Mouse (Mus musculus) stomach, embryonic 16.5 days (tissue): ENCODE measurements around the gene Cd177. TPM values are rescaled to one million over a fixed set of nuclear protein-coding genes. Genes with fewer than 3 reads are reported as not detected.
A peak's percentile ranks its signal among the peaks of the same experiment; 100 is the strongest.
"Not testable (repeated sequence)": the region's sequence is repeated elsewhere in the genome, so short reads cannot be mapped to it uniquely, and the experiment has no call there.

ENCODE experiments used
- ATAC-seq: fragments of 200-750 bp; cut with Nextera tagmentation; 2 replicates; pipeline ENCODE4 v1.8.0; 2017; ENCODE audit warnings: moderate number of reproducible peaks, moderate TSS enrichment; ENCODE audit not compliant: insufficient read depth, low FRiP score
- H3K27ac ChIP-seq: fragments of 300-500 bp; sonication (generic); 2 replicates; pipeline ENCODE4 v1.5.1; 2014; ENCODE audit warnings: low read length
- H3K27me3 ChIP-seq: fragments of 300-500 bp; sonication (generic); 2 replicates; pipeline ENCODE4 v1.6.1; 2014; ENCODE audit warnings: low read length, control low read depth, mixed read lengths; ENCODE audit not compliant: control insufficient read depth, insufficient read depth
- H3K36me3 ChIP-seq: fragments of 300-500 bp; sonication (generic); 2 replicates; pipeline ENCODE4 v1.6.1; 2014; ENCODE audit warnings: low read length; ENCODE audit not compliant: control insufficient read depth, insufficient read depth
- H3K4me1 ChIP-seq: fragments of 300-500 bp; sonication (generic); 2 replicates; pipeline ENCODE4 v1.6.1; 2014; ENCODE audit warnings: low read length, control low read depth, mixed read lengths; ENCODE audit not compliant: control insufficient read depth, insufficient read depth
- H3K4me2 ChIP-seq: fragments of 300-500 bp; sonication (generic); 2 replicates; pipeline ENCODE4 v1.6.1; 2014; ENCODE audit warnings: low read depth, low read length, mixed read lengths
- H3K4me3 ChIP-seq: fragments of 300-500 bp; sonication (generic); replicated peaks from 2 replicates; pipeline ENCODE4 v1.5.1; 2014; ENCODE audit warnings: mild to moderate bottlenecking, low read length
- H3K9ac ChIP-seq: fragments of 300-500 bp; sonication (generic); 2 replicates; pipeline ENCODE4 v1.6.1; 2014; ENCODE audit warnings: low read length
- H3K9me3 ChIP-seq: fragments of 300-500 bp; sonication (generic); replicated peaks from 2 replicates; pipeline ENCODE4 v1.6.1; 2016; ENCODE audit warnings: low read length, control low read depth; ENCODE audit not compliant: control insufficient read depth
- WGBS: fragments of 180-500 bp; shearing (Covaris S2); extraction: QIAGEN DNeasy Blood & Tissue Kit; methylation state at CpG from one replicate; pipeline ENCODE4 v1.1.7; 2014; 5-methylcytosine and 5-hydroxymethylcytosine counted together
- polyA plus RNA-seq: library from polyadenylated mRNA; unstranded; fragments of >200 nt; fragmentation: Nextera tagmentation; extraction: Ambion mirVana; gene quantifications from 2 replicates; pipeline ENCODE4 v1.2.1, GENCODE M21; 2015

Cd177 gene
- polyA plus RNA-seq, 1 experiment from 2014 or later = 5.2 TPM

- Histone ChIP-seq H3K4me3 (no peak overlapping the region), H3K36me3 (no peaks in the 10 kb centered on the region), H3K9ac (no peak overlapping the region), H3K27me3 (no peaks in the 10 kb centered on the region), H3K4me1 (no peaks in the 10 kb centered on the region), H3K4me2 (no peak overlapping the region), H3K9me3 (no peaks in the 10 kb centered on the region), H3K27ac (no peak overlapping the region)
- WGBS = 71% methylated on average over 8 of the region's 8 CpGs
- no peak for ATAC-seq
Measured at GRCm38 (mm10) chr7:24762574-24762973, 2.5 kb upstream of the Cd177 start.

DNA sequence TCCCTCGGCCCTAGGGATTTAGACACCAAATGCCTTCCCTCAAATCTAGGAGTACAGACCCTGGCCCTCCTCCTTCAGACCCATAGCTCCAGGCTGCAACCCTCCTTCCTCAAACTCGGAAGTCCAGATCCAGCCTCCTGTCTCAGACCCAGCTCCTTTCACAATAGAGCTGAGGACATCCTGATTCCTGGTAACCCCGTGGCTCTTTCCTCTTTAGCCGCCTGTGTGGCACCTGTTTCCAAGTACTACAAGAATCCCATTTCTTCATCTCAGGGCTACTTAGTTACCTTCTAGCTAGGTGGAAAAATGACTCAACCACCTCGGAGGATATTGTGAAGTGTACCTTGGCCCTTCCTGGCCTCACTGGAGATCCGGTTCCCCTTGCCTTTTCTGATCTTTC is 1.1 kb upstream of the Cd177 start:
- ATAC-seq = 0 out of 2 replicates have a peak, but pooled peaks have one; percentile 29
- WGBS = 56% methylated on average over 6 of the region's 6 CpGs
- no peaks in the 10 kb centered on the region for H3K36me3 ChIP-seq
- H3K4me2 ChIP-seq = no peak overlapping the region
- H3K4me1 ChIP-seq = no peaks in the 10 kb centered on the region
- H3K27me3 ChIP-seq = no peaks in the 10 kb centered on the region
- no peak overlapping the region for H3K27ac ChIP-seq
- no peak overlapping the region for H3K9ac ChIP-seq
- no peak overlapping the region for H3K4me3 ChIP-seq
- no peaks in the 10 kb centered on the region for H3K9me3 ChIP-seq

DNA sequence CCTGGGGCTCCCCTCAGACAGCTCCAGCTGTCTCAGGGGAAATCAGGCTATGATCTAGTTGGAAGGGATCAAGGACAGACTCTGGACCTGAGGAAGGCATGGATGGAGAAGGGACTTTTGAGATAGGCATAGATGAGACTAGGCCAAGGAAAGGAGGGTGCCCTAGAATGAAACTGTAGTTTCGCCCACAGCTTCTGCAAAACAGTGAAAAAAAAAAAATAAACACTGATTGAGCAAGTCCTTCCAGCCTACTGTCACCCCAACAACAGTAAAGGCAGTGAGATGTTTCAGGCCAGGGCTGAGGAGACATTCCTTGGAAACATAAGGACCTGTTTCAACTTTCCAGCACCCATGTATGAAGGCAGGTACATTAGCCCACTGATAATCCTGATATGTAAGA is 1.6 kb downstream of the Cd177 start:
- Histone ChIP-seq H3K9me3 (no peaks in the 10 kb centered on the region), H3K4me3 (no peak overlapping the region), H3K36me3 (no peaks in the 10 kb centered on the region), H3K27ac (no peak overlapping the region), H3K4me1 (no peaks in the 10 kb centered on the region), H3K9ac (no peak overlapping the region), H3K4me2 (no peak overlapping the region), H3K27me3 (no peaks in the 10 kb centered on the region)
- WGBS = 77% methylated on average over 1 of the region's 1 CpGs
- ATAC-seq = no peak

GRCm38 (mm10) chr7:24753476-24753875 is 6.6 kb downstream of the Cd177 start:
- Histone ChIP-seq H3K4me3 (no peak overlapping the region), H3K27me3 (no peaks in the 10 kb centered on the region), H3K4me2 (no peak overlapping the region), H3K27ac (no peak overlapping the region), H3K36me3 (no peaks in the 10 kb centered on the region), H3K9me3 (no peaks in the 10 kb centered on the region), H3K9ac (no peak overlapping the region), H3K4me1 (no peaks in the 10 kb centered on the region)
- 54% methylated on average over 5 of the region's 5 CpGs for WGBS
- ATAC-seq = no peak

- Histone ChIP-seq H3K9ac (no peak overlapping the region), H3K9me3 (no peaks in the 10 kb centered on the region), H3K27me3 (no peaks in the 10 kb centered on the region), H3K27ac (no peak overlapping the region), H3K4me1 (no peaks in the 10 kb centered on the region), H3K4me3 (no peak overlapping the region), H3K4me2 (no peak overlapping the region), H3K36me3 (no peaks in the 10 kb centered on the region)
- no peak for ATAC-seq
- 88% methylated on average over 2 of the region's 2 CpGs for WGBS
Measured at GRCm38 (mm10) chr7:24751610-24752009, 8.5 kb downstream of the Cd177 start.

- 40% methylated on average over 4 of the region's 4 CpGs for WGBS
- Histone ChIP-seq H3K36me3 (no peaks in the 10 kb centered on the region), H3K4me1 (no peaks in the 10 kb centered on the region), H3K27ac (no peak overlapping the region), H3K4me2 (no peak overlapping the region), H3K27me3 (no peaks in the 10 kb centered on the region), H3K9me3 (no peaks in the 10 kb centered on the region), H3K4me3 (no peak overlapping the region), H3K9ac (no peak overlapping the region)
- ATAC-seq = no peak
Measured at GRCm38 (mm10) chr7:24750695-24751094, 9.4 kb downstream of the Cd177 start.

DNA sequence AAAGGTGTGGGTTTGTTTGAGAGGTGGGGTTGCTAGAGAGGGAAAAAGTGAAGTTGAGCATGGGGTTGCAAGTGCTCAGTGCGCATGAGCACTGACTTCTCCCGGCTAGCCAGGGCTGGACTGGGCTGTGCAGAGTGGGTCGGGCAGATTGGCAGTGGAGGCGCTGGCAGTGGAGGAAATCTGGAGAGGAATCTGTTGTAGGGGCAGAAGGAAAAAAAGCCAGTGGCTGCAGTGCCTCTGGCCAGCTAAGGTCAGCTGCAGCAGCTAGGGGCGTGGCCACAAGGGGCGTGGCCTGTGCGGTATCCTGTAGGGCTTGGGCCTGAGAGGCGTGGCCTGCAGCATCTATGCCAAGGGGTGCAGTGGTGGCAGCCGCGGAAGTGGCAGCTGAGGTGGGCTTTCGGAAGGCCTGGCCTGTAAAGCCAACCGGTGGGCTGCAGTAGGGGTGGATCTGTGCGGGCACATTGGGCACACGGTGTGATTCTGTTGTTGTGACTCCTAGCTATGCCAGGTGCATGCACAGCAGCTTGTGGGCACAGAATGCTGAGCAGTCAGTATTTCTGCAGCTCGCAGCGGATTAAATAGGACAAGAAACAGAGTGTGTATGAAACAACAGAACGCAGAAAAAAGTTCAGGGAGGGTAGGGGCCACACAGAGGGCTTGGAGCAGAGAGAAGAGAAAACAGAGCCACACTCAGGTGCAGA is 24.0 kb downstream of the Cd177 start:
- no peaks in the 10 kb centered on the region for H3K27me3 ChIP-seq
- peak; percentile 73; the same call in 1 of the 2 replicates for ATAC-seq
- H3K36me3 ChIP-seq = no peaks in the 10 kb centered on the region
- peak overlapping the region; percentile 13; the same call in 1 of the 2 replicates for H3K4me3 ChIP-seq
- WGBS = 15% methylated on average over 17 of the region's 17 CpGs
- H3K9ac ChIP-seq = no peak overlapping the region
- no peak overlapping the region for H3K27ac ChIP-seq
- 0 out of 2 replicates have a peak overlapping the region, but pooled peaks have one; percentile 9 for H3K4me2 ChIP-seq
- no peaks in the 10 kb centered on the region for H3K4me1 ChIP-seq
- no peaks in the 10 kb centered on the region for H3K9me3 ChIP-seq

DNA sequence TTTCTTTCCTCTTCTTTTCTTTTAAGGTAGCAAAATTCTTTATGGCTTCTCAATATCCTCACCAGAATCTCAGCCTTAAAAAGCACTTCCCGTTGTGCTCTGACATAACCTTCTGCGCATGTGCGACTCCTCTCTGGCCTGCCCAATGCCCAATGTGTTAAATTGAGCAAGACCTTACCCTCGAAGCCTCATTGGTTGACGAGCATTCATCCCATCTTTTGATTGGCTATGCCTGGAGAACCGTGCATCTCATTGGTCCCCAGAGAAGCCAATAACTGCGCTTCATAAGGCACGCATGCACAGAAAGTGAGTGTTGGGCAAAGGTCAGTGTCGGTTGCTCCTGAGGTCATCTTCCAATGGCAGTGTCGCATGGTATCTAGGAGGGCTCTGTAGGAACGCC is 33.3 kb downstream of the Cd177 start, which contains the start of gene Gm4763:
TSS of gene Gm4763 (minus strand) at position 101 of the 400 bp plus-strand sequence.
- not testable (repeated sequence) for H3K4me2 ChIP-seq, H3K36me3 ChIP-seq, H3K9ac ChIP-seq, H3K9me3 ChIP-seq, H3K4me1 ChIP-seq, H3K4me3 ChIP-seq, ATAC-seq, H3K27me3 ChIP-seq, H3K27ac ChIP-seq
- 86% methylated on average over 11 of the region's 11 CpGs for WGBS

DNA sequence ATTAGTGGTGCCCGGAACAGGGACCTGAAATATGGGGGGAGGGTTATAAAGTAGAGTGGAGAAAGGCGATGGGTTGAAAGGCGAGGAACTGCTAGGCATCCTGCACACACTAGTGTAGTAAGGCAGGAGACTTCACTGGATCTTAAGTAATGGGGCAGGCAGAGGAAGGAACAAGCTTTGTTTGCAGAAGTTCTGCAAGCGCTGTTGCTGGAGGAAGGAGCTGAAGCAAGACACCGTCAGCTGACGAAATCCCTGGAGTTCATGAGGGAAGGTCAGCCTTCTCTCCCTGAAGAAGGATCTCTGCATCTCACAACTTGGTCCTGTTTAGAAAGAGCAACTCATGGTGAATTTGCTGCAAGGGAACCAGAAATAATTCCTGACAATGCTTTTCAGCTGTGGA is 45.1 kb downstream of the Cd177 start:
- H3K4me1 ChIP-seq = no peaks in the 10 kb centered on the region
- H3K9me3 ChIP-seq = no peaks in the 10 kb centered on the region
- no peak overlapping the region for H3K9ac ChIP-seq
- H3K27me3 ChIP-seq = no peaks in the 10 kb centered on the region
- ATAC-seq = no peak
- no peaks in the 10 kb centered on the region for H3K36me3 ChIP-seq
- no peak overlapping the region for H3K4me3 ChIP-seq
- WGBS = 61% methylated on average over 6 of the region's 6 CpGs
- H3K27ac ChIP-seq = no peak overlapping the region
- H3K4me2 ChIP-seq = no peak overlapping the region
